Mouse (Mus musculus): ENCODE results near the gene Agbl4.

GRCm38 (mm10) chr4:111579115-111579862, 1181.8 kb downstream of the Agbl4 start:
- TF ChIP-seq TCF12 (IDR thresholded peaks at IDR 0.05; ENCODE audit: low read depth, low read length) = no peak
- TF ChIP-seq MAFK (IDR thresholded peaks at IDR 0.05; ENCODE audit: borderline replicate concordance, low read depth, low read length) = no peak
- TF ChIP-seq ZMIZ1 (IDR thresholded peaks at IDR 0.05; ENCODE audit: low read depth, low read length) = no peak
- no peak for TF ChIP-seq CTCF (IDR thresholded peaks at IDR 0.05 in 2 of 3, conservative IDR thresholded peaks at IDR 0.05 in 1 of 3; ENCODE audit: control insufficient read depth in 1 of 3, insufficient read depth in 1 of 3, low read depth in 2 of 3, low read length in 3 of 3, poor library complexity in 1 of 3, severe bottlenecking in 1 of 3)
- TF ChIP-seq MYB (IDR thresholded peaks at IDR 0.05; ENCODE audit: low read depth, low read length) = no peak
- TF ChIP-seq TAL1 (IDR thresholded peaks at IDR 0.05; ENCODE audit: low read length) = no peak
- TF ChIP-seq POLR2A (IDR thresholded peaks at IDR 0.05; ENCODE audit: control insufficient read depth in 1 of 2, insufficient read depth in 1 of 2, low read depth in 1 of 2, low read length in 2 of 2, poor library complexity in 1 of 2) = no peak
- no peak for TF ChIP-seq ZNF384 (IDR thresholded peaks at IDR 0.05; ENCODE audit: low read depth, low read length)
- TF ChIP-seq RAD21 (IDR thresholded peaks at IDR 0.05; ENCODE audit: low read depth, low read length) = no peak
- no peak for TF ChIP-seq HCFC1 (IDR thresholded peaks at IDR 0.05; ENCODE audit: low read depth, low read length)
- no peak for TF ChIP-seq CHD2 (IDR thresholded peaks at IDR 0.05; ENCODE audit: low read length)
- no peak for TF ChIP-seq UBTF (IDR thresholded peaks at IDR 0.05; ENCODE audit: borderline replicate concordance, insufficient read depth, low read depth, low read length)
- TF ChIP-seq RCOR1 (IDR thresholded peaks at IDR 0.05; ENCODE audit: low read depth, low read length) = no peak
